Comparison of ENCODE assay signal across 9 mouse cellular contexts in the genomic region with DNA sequence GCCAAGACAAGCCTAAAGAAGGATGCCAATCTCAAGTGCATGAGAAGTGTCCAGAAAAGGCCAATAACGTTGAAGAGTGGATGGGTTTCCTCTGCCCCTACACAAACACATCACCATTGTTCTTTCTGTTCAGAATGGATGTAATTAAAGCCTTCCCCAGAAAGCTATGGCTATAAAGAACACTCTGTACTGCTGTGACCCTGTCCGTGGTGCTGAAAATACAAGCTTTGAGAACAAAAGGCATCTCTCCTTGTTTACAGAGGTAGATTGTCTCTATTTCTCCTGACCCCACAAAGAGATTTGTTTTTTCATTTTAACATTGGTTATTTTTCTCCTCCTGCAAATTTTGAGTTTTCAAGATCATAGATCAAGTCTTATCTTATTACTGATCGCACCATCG.
DNase-seq lines count a peak whose midpoint lies in the region; ATAC-seq and TF ChIP-seq lines count a peak whose summit lies in the region.
"Had no signal": no experiment of that assay in that cellular context is flagged by ENCODE, and none has a peak within 500 bp of the region (broad histone marks: within the 10 kb centered on the region; RNA-seq: fewer than 3 reads in every experiment).

No protein-coding gene starts in this region.

- TF ChIP-seq CTCF in stomach, postnatal 0 days (IDR thresholded peaks at IDR 0.05; ENCODE audit: low read depth): no peak

- H3K9me3 ChIP-seq in forebrain, embryonic 14.5 days (replicated peaks; ENCODE audit: control insufficient read depth, low read length): no peaks in the 10 kb centered on the region
- no peaks in the 10 kb centered on the region for H3K9me3 ChIP-seq in forebrain, embryonic 16.5 days (ENCODE audit: control insufficient read depth, low read length)
- H3K9me3 ChIP-seq in midbrain, embryonic 10.5 days (replicated peaks): no peaks in the 10 kb centered on the region
- H3K9me3 ChIP-seq in midbrain, embryonic 13.5 days: no peaks in the 10 kb centered on the region
- no peaks in the 10 kb centered on the region for H3K9me3 ChIP-seq in stomach, postnatal 0 days (ENCODE audit: control insufficient read depth, low read length)

- ATAC-seq in forebrain, embryonic 14.5 days: no peak
- no peak for ATAC-seq in forebrain, embryonic 16.5 days
- no peak for ATAC-seq in midbrain, embryonic 13.5 days
- no peak for ATAC-seq in stomach, postnatal 0 days (ENCODE audit: low FRiP score, low TSS enrichment)
- no peak for ATAC-seq in granulocyte monocyte progenitor cell, adult 5-6 weeks (replicated peaks; ENCODE audit: poor library complexity, severe bottlenecking)

- H3K36me3 ChIP-seq in forebrain, embryonic 14.5 days (ENCODE audit: control insufficient read depth, insufficient read depth, low read length): no peaks in the 10 kb centered on the region
- H3K36me3 ChIP-seq in forebrain, embryonic 16.5 days (ENCODE audit: control insufficient read depth, insufficient read depth): no peaks in the 10 kb centered on the region
- H3K36me3 ChIP-seq in midbrain, embryonic 10.5 days: no peaks in the 10 kb centered on the region
- H3K36me3 ChIP-seq in midbrain, embryonic 13.5 days: no peaks in the 10 kb centered on the region
- no peaks in the 10 kb centered on the region for H3K36me3 ChIP-seq in stomach, postnatal 0 days (ENCODE audit: control insufficient read depth, insufficient read depth, low read length)
- H3K36me3 ChIP-seq: G1E had no signal

- no peaks in the 10 kb centered on the region for H3K27me3 ChIP-seq in forebrain, embryonic 14.5 days (replicated peaks; ENCODE audit: control insufficient read depth, insufficient read depth, low read length)
- no peaks in the 10 kb centered on the region for H3K27me3 ChIP-seq in forebrain, embryonic 16.5 days (replicated peaks; ENCODE audit: control insufficient read depth, insufficient read depth, low read length)
- no peaks in the 10 kb centered on the region for H3K27me3 ChIP-seq in midbrain, embryonic 10.5 days (ENCODE audit: low read depth, poor library complexity, severe bottlenecking)
- H3K27me3 ChIP-seq in midbrain, embryonic 13.5 days: no peaks in the 10 kb centered on the region
- no peaks in the 10 kb centered on the region for H3K27me3 ChIP-seq in stomach, postnatal 0 days (ENCODE audit: control insufficient read depth, insufficient read depth, low read length)

- H3K4me1 ChIP-seq in forebrain, embryonic 14.5 days (ENCODE audit: control insufficient read depth, insufficient read depth, low read length): no peaks in the 10 kb centered on the region
- no peaks in the 10 kb centered on the region for H3K4me1 ChIP-seq in forebrain, embryonic 16.5 days (replicated peaks; ENCODE audit: control insufficient read depth, insufficient read depth, low read length)
- H3K4me1 ChIP-seq in midbrain, embryonic 10.5 days: no peaks in the 10 kb centered on the region
- no peaks in the 10 kb centered on the region for H3K4me1 ChIP-seq in midbrain, embryonic 13.5 days (replicated peaks)
- H3K4me1 ChIP-seq in stomach, postnatal 0 days (replicated peaks; ENCODE audit: control insufficient read depth, insufficient read depth): no peaks in the 10 kb centered on the region

- 47% methylated on average over 4 of the region's 4 CpGs for WGBS in forebrain, embryonic 14.5 days
- 45% methylated on average over 4 of the region's 4 CpGs for WGBS in forebrain, embryonic 16.5 days
- 45% methylated on average over 4 of the region's 4 CpGs for WGBS in midbrain, embryonic 10.5 days
- WGBS in midbrain, embryonic 13.5 days: 46% methylated on average over 4 of the region's 4 CpGs
- 43% methylated on average over 4 of the region's 4 CpGs for WGBS in stomach, postnatal 0 days

- H3K4me2 ChIP-seq in forebrain, embryonic 14.5 days (ENCODE audit: low read length): no peak overlapping the region
- no peak overlapping the region for H3K4me2 ChIP-seq in forebrain, embryonic 16.5 days (ENCODE audit: low read length)
- no peak overlapping the region for H3K4me2 ChIP-seq in midbrain, embryonic 13.5 days (replicated peaks)
- no peak overlapping the region for H3K4me2 ChIP-seq in stomach, postnatal 0 days (replicated peaks; ENCODE audit: low read depth)

- DNase-seq in forebrain, embryonic 14.5 days (ENCODE audit: low spot score): peak; percentile 51
- peak; percentile 23 for DNase-seq in midbrain, embryonic 10.5 days (ENCODE audit: low spot score)
- DNase-seq in embryo, embryonic 11.5 days (ENCODE audit: low read depth, low spot score): peak; percentile 56
- DNase-seq in stomach, postnatal 0 days (ENCODE audit: low spot score): peak; percentile 17
- no peak for DNase-seq in spleen, postnatal 4 days (ENCODE audit: low spot score in 2 of 2)

- no peak overlapping the region for H3K27ac ChIP-seq in forebrain, embryonic 14.5 days (ENCODE audit: low read depth, low read length)
- no peak overlapping the region for H3K27ac ChIP-seq in forebrain, embryonic 16.5 days (ENCODE audit: low read length)
- H3K27ac ChIP-seq in midbrain, embryonic 10.5 days (replicated peaks): no peak overlapping the region
- no peak overlapping the region for H3K27ac ChIP-seq in midbrain, embryonic 13.5 days
- H3K27ac ChIP-seq in stomach, postnatal 0 days (replicated peaks): no peak overlapping the region

- no peak for TF ChIP-seq EP300 in stomach, postnatal 0 days (optimal IDR thresholded peaks at IDR 0.05)

- no peak overlapping the region for H3K4me3 ChIP-seq in forebrain, embryonic 14.5 days (ENCODE audit: low read depth, low read length)
- no peak overlapping the region for H3K4me3 ChIP-seq in forebrain, embryonic 16.5 days (replicated peaks; ENCODE audit: low read length)
- no peak overlapping the region for H3K4me3 ChIP-seq in midbrain, embryonic 10.5 days
- no peak overlapping the region for H3K4me3 ChIP-seq in midbrain, embryonic 13.5 days (replicated peaks)
- H3K4me3 ChIP-seq in stomach, postnatal 0 days (ENCODE audit: low read depth, low read length): no peak overlapping the region

- H3K9ac ChIP-seq in forebrain, embryonic 14.5 days (ENCODE audit: low read length): no peak overlapping the region
- no peak overlapping the region for H3K9ac ChIP-seq in forebrain, embryonic 16.5 days (replicated peaks; ENCODE audit: low read depth, low read length)
- no peak overlapping the region for H3K9ac ChIP-seq in midbrain, embryonic 13.5 days (replicated peaks)
- H3K9ac ChIP-seq in stomach, postnatal 0 days (ENCODE audit: low read length): no peak overlapping the region

Comparison
In these comparisons a context has a peak if more than half of its experiments do, and no peak if none do; other contexts are left out.
1. DNase-seq: peak in forebrain, embryonic 14.5 days (single experiment), midbrain, embryonic 10.5 days (single experiment), embryo, embryonic 11.5 days (single experiment) and stomach, postnatal 0 days (single experiment); none in spleen, postnatal 4 days (0 of 2).